Mouse (Mus musculus) forebrain, embryonic 12.5 days (tissue): ENCODE measurements around the gene Pkmyt1. TPM values are rescaled to one million over a fixed set of nuclear protein-coding genes. Genes with fewer than 3 reads are reported as not detected.

Source experiments
- ATAC-seq: fragments of 200-750 bp; cut with Nextera tagmentation; 2 replicates; pipeline ENCODE4 v1.8.0; 2017; ENCODE audit warnings: moderate TSS enrichment; ENCODE audit not compliant: low FRiP score
- H3K27ac ChIP-seq: fragments of 300-500 bp; sonication (generic); 2 replicates; pipeline ENCODE4 v1.5.1; 2016; ENCODE audit warnings: mild to moderate bottlenecking
- H3K27me3 ChIP-seq: fragments of 300-500 bp; sonication (generic); 2 replicates; pipeline ENCODE4 v1.6.1; 2016; ENCODE audit warnings: mild to moderate bottlenecking
- H3K36me3 ChIP-seq: fragments of 300-500 bp; sonication (generic); replicated peaks from 2 replicates; pipeline ENCODE4 v1.6.1; 2016; ENCODE audit warnings: mild to moderate bottlenecking
- H3K4me1 ChIP-seq: fragments of 300-500 bp; sonication (generic); 2 replicates; pipeline ENCODE4 v1.6.1; 2016
- H3K4me2 ChIP-seq: fragments of 300-500 bp; sonication (generic); 2 replicates; pipeline ENCODE4 v1.6.1; 2016; ENCODE audit warnings: mild to moderate bottlenecking, moderate library complexity
- H3K4me3 ChIP-seq: fragments of 300-500 bp; sonication (generic); replicated peaks from 2 replicates; pipeline ENCODE4 v1.5.1; 2016; ENCODE audit warnings: mild to moderate bottlenecking
- H3K9ac ChIP-seq: fragments of 300-500 bp; sonication (generic); 2 replicates; pipeline ENCODE4 v1.6.1; 2016; ENCODE audit warnings: mild to moderate bottlenecking
- H3K9me3 ChIP-seq: fragments of 300-500 bp; sonication (generic); 2 replicates; pipeline ENCODE4 v1.6.1; 2016
- WGBS: fragments of 180-500 bp; shearing (Covaris S2); methylation state at CpG from one replicate; pipeline ENCODE4 v1.1.7; 2016; 5-methylcytosine and 5-hydroxymethylcytosine counted together
- polyA plus RNA-seq: library from polyadenylated mRNA; unstranded; fragments of >200 nt; fragmentation: Nextera tagmentation; extraction: Ambion mirVana; gene quantifications from 2 replicates; pipeline ENCODE4 v1.2.1, GENCODE M21; 2016

The Pkmyt1 gene
- polyA plus RNA-seq, 1 experiment from 2014 or later: 49.6 TPM

DNA sequence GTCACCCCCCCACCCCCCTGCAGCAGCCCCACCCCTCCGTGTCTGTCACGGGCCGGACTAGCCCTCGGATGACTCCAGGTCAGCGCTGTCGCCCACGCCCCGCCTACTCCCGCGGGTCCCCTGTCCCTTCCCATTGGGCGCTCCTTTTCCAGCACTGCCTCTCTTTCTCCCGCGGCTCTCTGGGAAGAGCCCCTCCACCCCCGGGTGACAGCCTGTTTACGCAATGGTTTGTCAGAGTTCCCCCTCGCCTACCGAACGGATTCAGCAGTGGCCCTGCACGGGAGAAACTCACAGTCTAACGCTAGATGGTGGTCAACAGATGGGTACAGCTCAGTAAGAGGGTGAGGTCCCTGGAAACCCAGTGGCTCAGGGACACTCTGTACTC is 614 bp downstream of the Pkmyt1 start:
- H3K4me2 ChIP-seq: peak overlapping the region; percentile 88
- peak overlapping the region; percentile 92 for H3K4me3 ChIP-seq
- no peaks in the 10 kb centered on the region for H3K36me3 ChIP-seq
- ATAC-seq: peak; percentile 85
- H3K9ac ChIP-seq: peak overlapping the region; percentile 80
- under 1% methylated on average over 20 of the region's 20 CpGs for WGBS
- peaks cover 14% of the 10 kb centered on the region for H3K4me1 ChIP-seq
- no peaks in the 10 kb centered on the region for H3K9me3 ChIP-seq
- H3K27me3 ChIP-seq: peaks cover 5% of the 10 kb centered on the region; the same call in 1 of the 2 replicates
- peak overlapping the region; percentile 70 for H3K27ac ChIP-seq

- no peak overlapping the region for H3K27ac ChIP-seq
- no peaks in the 10 kb centered on the region for H3K9me3 ChIP-seq
- peaks cover 23% of the 10 kb centered on the region for H3K36me3 ChIP-seq
- H3K4me3 ChIP-seq: no peak overlapping the region
- ATAC-seq: no peak
- no peak overlapping the region for H3K9ac ChIP-seq
- no peak overlapping the region for H3K4me2 ChIP-seq
- no peaks in the 10 kb centered on the region for H3K27me3 ChIP-seq
- 74% methylated on average over 1 of the region's 1 CpGs for WGBS
- peaks cover 14% of the 10 kb centered on the region for H3K4me1 ChIP-seq
Observed at GRCm38 (mm10) chr17:23730441-23730840, 4.3 kb downstream of the Pkmyt1 start.

- Histone ChIP-seq H3K9ac (no peak overlapping the region), H3K4me3 (no peak overlapping the region), H3K4me1 (peaks cover 18% of the 10 kb centered on the region), H3K36me3 (peaks cover 45% of the 10 kb centered on the region), H3K4me2 (no peak overlapping the region), H3K9me3 (no peaks in the 10 kb centered on the region), H3K27me3 (peaks cover 22% of the 10 kb centered on the region), H3K27ac (no peak overlapping the region)
- ATAC-seq: no peak
- WGBS: 86% methylated on average over 1 of the region's 1 CpGs
Observed at GRCm38 (mm10) chr17:23734341-23734740, 8.2 kb downstream of the Pkmyt1 start.

DNA sequence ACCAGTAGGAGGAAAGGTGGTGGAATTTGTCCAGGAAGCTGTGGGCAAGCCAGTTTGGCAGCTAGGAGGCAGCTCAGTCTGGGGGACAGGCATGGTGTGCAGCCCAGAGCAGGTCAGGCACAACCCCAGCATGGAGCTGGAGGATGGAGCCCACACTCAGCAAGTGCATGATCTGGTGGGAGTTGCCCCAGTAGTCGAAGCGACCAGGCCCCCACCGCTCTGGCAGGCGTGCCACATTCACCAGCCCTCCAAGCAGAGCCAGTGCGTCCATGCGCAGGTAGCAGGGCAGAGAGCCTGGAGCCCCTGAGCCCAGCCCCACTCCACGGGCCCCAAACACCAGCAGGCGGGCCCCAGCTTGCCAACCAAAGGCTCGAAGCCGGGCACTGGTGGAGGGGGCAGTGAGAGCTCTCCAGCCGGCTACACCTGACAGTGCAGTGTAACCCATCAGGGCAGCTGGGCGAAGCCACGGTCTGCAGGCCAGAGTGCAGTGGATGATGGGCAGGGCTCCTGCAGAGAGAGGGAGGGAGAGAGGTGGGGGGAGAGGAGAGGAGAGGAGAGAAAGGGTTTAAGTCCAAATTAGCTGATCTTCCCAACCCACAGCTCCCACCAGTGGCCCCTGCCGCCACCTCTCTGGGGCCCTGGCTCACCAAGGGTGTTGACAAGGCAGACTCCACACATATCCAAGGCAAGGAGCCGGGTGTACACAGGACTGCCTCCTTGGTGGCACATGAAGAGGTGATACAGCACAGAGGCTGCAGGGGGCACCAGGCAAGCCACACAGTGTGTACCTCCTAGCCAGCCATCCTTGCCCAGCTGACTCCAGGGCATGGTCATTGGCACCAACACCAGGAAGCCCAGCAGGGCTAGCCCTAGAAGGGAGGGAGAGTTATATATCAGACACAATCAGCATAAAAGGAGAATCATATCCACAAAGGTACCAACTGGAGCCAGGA is 11.6 kb downstream of the Pkmyt1 start:
- Histone ChIP-seq H3K9me3 (no peaks in the 10 kb centered on the region), H3K4me1 (peaks cover 37% of the 10 kb centered on the region), H3K4me3 (0 out of 2 replicates have a peak overlapping the region, but pooled peaks have one; percentile 7), H3K4me2 (no peak overlapping the region), H3K27me3 (peaks cover 48% of the 10 kb centered on the region), H3K27ac (no peak overlapping the region), H3K9ac (0 out of 2 replicates have a peak overlapping the region, but pooled peaks have one; percentile 5), H3K36me3 (peaks cover 41% of the 10 kb centered on the region)
- no peak for ATAC-seq
- WGBS: 64% methylated on average over 15 of the region's 15 CpGs

DNA sequence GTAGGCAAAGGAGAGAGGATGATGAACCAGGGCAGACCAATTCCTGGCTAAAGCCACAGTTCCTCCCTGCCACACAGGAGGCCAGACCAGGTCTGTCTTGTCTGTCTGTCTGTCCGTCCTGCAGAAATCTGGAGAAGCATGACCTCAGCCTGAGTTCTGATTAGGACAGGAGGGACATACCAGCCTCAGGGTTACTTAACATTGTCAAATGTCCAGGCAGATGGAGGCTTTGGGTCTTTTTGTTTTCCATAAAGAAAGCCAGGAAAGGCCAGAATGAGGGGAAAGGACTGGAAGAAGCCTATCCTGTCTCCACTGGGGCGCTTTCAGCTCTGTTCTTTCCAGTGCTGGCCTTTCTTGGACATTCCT is 12.7 kb downstream of the Pkmyt1 start:
- ATAC-seq: no peak
- H3K9ac ChIP-seq: peak overlapping the region; percentile 89
- peaks cover 58% of the 10 kb centered on the region for H3K27me3 ChIP-seq
- H3K4me2 ChIP-seq: peak overlapping the region; percentile 97
- peaks cover 37% of the 10 kb centered on the region for H3K36me3 ChIP-seq
- peaks cover 37% of the 10 kb centered on the region for H3K4me1 ChIP-seq
- 31% methylated on average over 2 of the region's 2 CpGs for WGBS
- H3K9me3 ChIP-seq: no peaks in the 10 kb centered on the region
- H3K27ac ChIP-seq: 0 out of 2 replicates have a peak overlapping the region, but pooled peaks have one; percentile 25
- peak overlapping the region; percentile 71 for H3K4me3 ChIP-seq

- H3K36me3 ChIP-seq: peaks cover 31% of the 10 kb centered on the region
- H3K4me3 ChIP-seq: peak overlapping the region; percentile 71
- H3K27ac ChIP-seq: peak overlapping the region; percentile 48
- WGBS: under 1% methylated on average over 48 of the region's 48 CpGs
- H3K4me1 ChIP-seq: peaks cover 38% of the 10 kb centered on the region
- H3K4me2 ChIP-seq: peak overlapping the region; percentile 97
- peak; percentile 49 for ATAC-seq
- H3K27me3 ChIP-seq: peaks cover 65% of the 10 kb centered on the region
- H3K9me3 ChIP-seq: no peaks in the 10 kb centered on the region
- peak overlapping the region; percentile 89 for H3K9ac ChIP-seq
Observed at GRCm38 (mm10) chr17:23739202-23740135, 13.3 kb downstream of the Pkmyt1 start.

- Histone ChIP-seq H3K36me3 (peaks cover 24% of the 10 kb centered on the region), H3K4me2 (peak overlapping the region; percentile 97), H3K27ac (peak overlapping the region; percentile 48), H3K4me3 (peak overlapping the region; percentile 71), H3K27me3 (peaks cover 72% of the 10 kb centered on the region), H3K9me3 (no peaks in the 10 kb centered on the region), H3K9ac (peak overlapping the region; percentile 89), H3K4me1 (peaks cover 45% of the 10 kb centered on the region)
- WGBS: under 1% methylated on average over 46 of the region's 46 CpGs
- peak; percentile 88 for ATAC-seq
Observed at GRCm38 (mm10) chr17:23740136-23740584, 14.0 kb downstream of the Pkmyt1 start.

- H3K27me3 ChIP-seq: peaks cover 76% of the 10 kb centered on the region
- ATAC-seq: no peak; the same call in none of the 2 replicates
- H3K9ac ChIP-seq: peak within 1 kb of the TSS; percentile 89
- peaks cover 50% of the 10 kb centered on the region for H3K4me1 ChIP-seq
- H3K9me3 ChIP-seq: no peaks in the 10 kb centered on the region
- peak within 1 kb of the TSS; percentile 71 for H3K4me3 ChIP-seq
- peak within 1 kb of the TSS; percentile 48 for H3K27ac ChIP-seq
- WGBS: 9% methylated on average over 13 of the region's 13 CpGs
- peak within 1 kb of the TSS; percentile 97 for H3K4me2 ChIP-seq
- peaks cover 20% of the 10 kb centered on the region for H3K36me3 ChIP-seq
Observed at GRCm38 (mm10) chr17:23740598-23741021, 14.5 kb downstream of the Pkmyt1 start, which contains the start of gene Paqr4. Paqr4 (minus strand) TSS chr17:23740867.

- H3K4me1 ChIP-seq: peaks cover 58% of the 10 kb centered on the region
- H3K27ac ChIP-seq: no peak overlapping the region
- H3K4me3 ChIP-seq: peak overlapping the region; percentile 29; the same call in 1 of the 2 replicates
- H3K27me3 ChIP-seq: peaks cover 86% of the 10 kb centered on the region
- ATAC-seq: no peak
- peaks cover 14% of the 10 kb centered on the region for H3K36me3 ChIP-seq
- peak overlapping the region; percentile 47 for H3K4me2 ChIP-seq
- 55% methylated on average over 38 of the region's 38 CpGs for WGBS
- no peak overlapping the region for H3K9ac ChIP-seq
- no peaks in the 10 kb centered on the region for H3K9me3 ChIP-seq
Observed at GRCm38 (mm10) chr17:23741359-23742209, 15.4 kb downstream of the Pkmyt1 start.

- H3K27me3 ChIP-seq: peaks cover 90% of the 10 kb centered on the region
- H3K4me2 ChIP-seq: peak overlapping the region; percentile 47
- H3K27ac ChIP-seq: no peak overlapping the region
- ATAC-seq: no peak
- peaks cover 58% of the 10 kb centered on the region for H3K4me1 ChIP-seq
- H3K9me3 ChIP-seq: no peaks in the 10 kb centered on the region
- peaks cover 7% of the 10 kb centered on the region for H3K36me3 ChIP-seq
- 7% methylated on average over 44 of the region's 44 CpGs for WGBS
- H3K9ac ChIP-seq: no peak overlapping the region
- peak overlapping the region; percentile 29 for H3K4me3 ChIP-seq
Observed at GRCm38 (mm10) chr17:23742210-23742793, 16.2 kb downstream of the Pkmyt1 start.

DNA sequence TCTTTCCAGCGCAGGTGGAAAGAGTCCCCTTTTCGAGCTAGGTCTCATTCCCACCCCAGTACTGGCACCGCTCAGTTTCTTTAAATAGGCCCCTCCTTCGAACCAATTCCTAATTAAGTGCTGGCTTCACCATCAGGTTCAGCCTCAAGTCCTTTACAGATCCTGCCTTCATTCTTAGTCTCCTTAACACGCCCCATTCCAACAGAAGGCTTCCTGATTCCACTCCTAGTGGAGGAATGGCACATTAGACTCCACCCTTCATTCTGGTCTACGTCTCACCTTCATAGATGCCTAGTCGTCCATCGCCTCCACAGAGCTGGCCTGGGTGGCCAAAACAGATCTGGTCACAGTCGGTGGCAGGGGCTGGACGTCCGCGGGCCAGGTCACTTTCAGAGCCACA is 16.8 kb downstream of the Pkmyt1 start:
- Histone ChIP-seq H3K4me3 (peak overlapping the region; percentile 29; the same call in 1 of the 2 replicates), H3K4me1 (peaks cover 53% of the 10 kb centered on the region), H3K36me3 (peaks cover under 1% of the 10 kb centered on the region; the same call in 1 of the 2 replicates), H3K9me3 (no peaks in the 10 kb centered on the region), H3K9ac (no peak overlapping the region), H3K27me3 (peaks cover 90% of the 10 kb centered on the region), H3K27ac (no peak overlapping the region), H3K4me2 (no peak overlapping the region)
- ATAC-seq: no peak
- 58% methylated on average over 12 of the region's 12 CpGs for WGBS
